Mouse (Mus musculus) liver, adult 2 months (tissue): ENCODE data around the gene Mindy1. TPM values are rescaled to one million over a fixed set of nuclear protein-coding genes. Genes with fewer than 3 reads are reported as not detected.

ENCODE experiments used
- DNase-seq: peaks from one replicate; pipeline ENCODE4 v3.0.0-alpha.2; 2011; ENCODE audit warnings: low read depth, low spot score; ENCODE audit errors: extremely low read depth
- H3K27ac ChIP-seq: fragments of 200-500 bp; replicated peaks from 2 replicates; pipeline ENCODE4 v1.5.1; 2012; ENCODE audit warnings: low read depth, mild to moderate bottlenecking, control low read depth, inconsistent platforms, low read length; ENCODE audit not compliant: insufficient read depth
- H3K27me3 ChIP-seq: fragments of 200-500 bp; 2 replicates; pipeline ENCODE4 v1.6.1; 2012; ENCODE audit warnings: mild to moderate bottlenecking, moderate library complexity, low read length, inconsistent platforms; ENCODE audit not compliant: control insufficient read depth, insufficient read depth
- H3K36me3 ChIP-seq: fragments of 200-500 bp; 2 replicates; pipeline ENCODE4 v1.6.1; 2012; ENCODE audit warnings: low read length, inconsistent platforms; ENCODE audit not compliant: control insufficient read depth, insufficient read depth
- H3K4me1 ChIP-seq: fragments of 200-500 bp; 2 replicates; pipeline ENCODE4 v1.6.1; 2011; ENCODE audit warnings: low read length; ENCODE audit not compliant: control insufficient read depth, insufficient read depth
- H3K4me3 ChIP-seq: fragments of 200-500 bp; 2 replicates; pipeline ENCODE4 v1.5.1; 2011; ENCODE audit warnings: low read depth, mild to moderate bottlenecking, control low read depth, low read length, moderate library complexity; ENCODE audit not compliant: insufficient read depth
- H3K79me2 ChIP-seq: fragments of 200-500 bp; 2 replicates; pipeline ENCODE4 v1.6.1; 2012; ENCODE audit warnings: inconsistent platforms, mild to moderate bottlenecking, low read length, moderate library complexity; ENCODE audit not compliant: control insufficient read depth, insufficient read depth
- H3K9ac ChIP-seq: fragments of 200-500 bp; 2 replicates; pipeline ENCODE4 v1.6.1; 2012; ENCODE audit warnings: low read depth, mild to moderate bottlenecking, control low read depth, inconsistent platforms, low read length
- CTCF ChIP-seq: fragments of 200-500 bp; IDR thresholded peaks from 2 replicates; pipeline ENCODE4 v1.5.1; 2011; ENCODE audit warnings: low read depth, low read length, control low read depth
- POLR2A ChIP-seq: fragments of 200-500 bp; IDR thresholded peaks from 2 replicates; pipeline ENCODE4 v1.6.1; 2011; ENCODE audit warnings: low read length, control low read depth; ENCODE audit not compliant: insufficient read depth; ENCODE audit errors: extremely low read depth
- WGBS: fragments of 180-500 bp; shearing (Covaris S2); methylation state at CpG from one replicate; pipeline ENCODE4 v1.1.7; 2018; 5-methylcytosine and 5-hydroxymethylcytosine counted together
- polyA plus RNA-seq: library from polyadenylated mRNA; depleted of rRNA; stranded (reverse); fragments of >200 nt; gene quantifications from 2 replicates; pipeline ENCODE4 v1.2.3, GENCODE M21; 2012; rRNA removed
- total RNA-seq: library from RNA; depleted of rRNA; stranded (reverse); fragments of >200 nt; gene quantifications from 2 replicates; pipeline ENCODE4 v1.2.3, GENCODE M21; 2014; rRNA removed

Gene Mindy1
- total RNA-seq, result 56.6 and 63.6 TPM in 2 replicates
- polyA plus RNA-seq, result 122 and 137 TPM in 2 replicates

GRCm38 (mm10) chr3:95281216-95282126 is at the start of gene Mindy1, which contains the start of gene Prune1:
Gene Mindy1 (plus strand): TSS chr3:95281345.
Gene Prune1 (minus strand): TSS chr3:95282076.
- TF ChIP-seq CTCF (no peak), POLR2A (0 out of 2 replicates have a peak, but pooled peaks have one; percentile 33)
- H3K27ac ChIP-seq, result peak within 1 kb of the TSS; percentile 97
- no peaks in the 10 kb centered on the region for H3K36me3 ChIP-seq
- peaks cover 32% of the 10 kb centered on the region for H3K4me1 ChIP-seq
- peak within 1 kb of the TSS; percentile 92 for H3K4me3 ChIP-seq
- peak within 1 kb of the TSS; percentile 92 for H3K9ac ChIP-seq
- WGBS, result under 1% methylated on average over 53 of the region's 53 CpGs
- peaks cover 23% of the 10 kb centered on the region; the same call in 1 of the 2 replicates for H3K79me2 ChIP-seq
- peak; percentile 97 for DNase-seq
- no peaks in the 10 kb centered on the region for H3K27me3 ChIP-seq

DNA sequence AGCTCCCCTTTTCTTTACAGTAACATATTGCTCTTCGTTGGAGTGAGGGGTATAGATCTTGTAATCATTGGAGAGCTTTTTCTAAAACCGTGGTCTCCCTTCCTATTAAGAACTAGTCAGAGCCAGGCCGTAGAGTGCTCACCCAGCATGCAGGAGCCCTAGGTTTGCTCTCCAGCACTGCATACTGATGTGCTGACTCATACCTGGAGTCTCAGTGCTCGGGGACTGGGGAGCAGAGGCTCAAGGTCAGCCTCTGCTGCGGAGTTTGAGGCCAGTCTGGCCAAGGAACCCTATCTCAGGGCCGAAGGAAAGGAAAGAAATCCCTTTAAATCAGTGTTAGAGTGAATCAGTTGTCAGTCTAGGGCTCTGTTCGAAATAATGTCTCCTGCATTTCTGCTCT is 48.4 kb upstream of the Mindy1 start:
- Histone ChIP-seq H3K4me1 (peaks cover 3% of the 10 kb centered on the region), H3K27ac (no peak overlapping the region), H3K79me2 (peaks cover 9% of the 10 kb centered on the region; the same call in 1 of the 2 replicates), H3K27me3 (no peaks in the 10 kb centered on the region), H3K9ac (no peak overlapping the region), H3K4me3 (no peak overlapping the region), H3K36me3 (peaks cover 12% of the 10 kb centered on the region; the same call in 1 of the 2 replicates)
- no peak for TF ChIP-seq POLR2A
- no peak for TF ChIP-seq CTCF
- no peak for DNase-seq
- 78% methylated on average over 7 of the region's 7 CpGs for WGBS

- Histone ChIP-seq H3K9ac (no peak overlapping the region), H3K79me2 (peaks cover 9% of the 10 kb centered on the region; the same call in 1 of the 2 replicates), H3K27ac (no peak overlapping the region), H3K36me3 (peaks cover 12% of the 10 kb centered on the region; the same call in 1 of the 2 replicates), H3K4me3 (no peak overlapping the region), H3K4me1 (no peaks in the 10 kb centered on the region; the same call in 1 of the 2 replicates), H3K27me3 (no peaks in the 10 kb centered on the region)
- no peak for TF ChIP-seq CTCF
- TF ChIP-seq POLR2A, result no peak
- DNase-seq, result no peak
- WGBS, result 96% methylated on average over 16 of the region's 16 CpGs
Observed at GRCm38 (mm10) chr3:95233303-95233980, 47.7 kb upstream of the Mindy1 start.

- no peak overlapping the region for H3K4me3 ChIP-seq
- 93% methylated on average over 23 of the region's 23 CpGs for WGBS
- no peaks in the 10 kb centered on the region for H3K27me3 ChIP-seq
- 0 out of 2 replicates have a peak, but pooled peaks cover 3% of the 10 kb centered on the region for H3K79me2 ChIP-seq
- H3K9ac ChIP-seq, result no peak overlapping the region
- no peak for TF ChIP-seq POLR2A
- no peak for TF ChIP-seq CTCF
- no peak for DNase-seq
- H3K36me3 ChIP-seq, result peaks cover 12% of the 10 kb centered on the region; the same call in 1 of the 2 replicates
- H3K27ac ChIP-seq, result no peak overlapping the region
- H3K4me1 ChIP-seq, result no peaks in the 10 kb centered on the region
Observed at GRCm38 (mm10) chr3:95235386-95236301, 45.5 kb upstream of the Mindy1 start.

- H3K27ac ChIP-seq, result no peak overlapping the region
- no peak overlapping the region for H3K4me3 ChIP-seq
- no peak for TF ChIP-seq POLR2A
- TF ChIP-seq CTCF, result no peak
- H3K4me1 ChIP-seq, result no peaks in the 10 kb centered on the region
- WGBS, result 63% methylated on average over 8 of the region's 8 CpGs
- DNase-seq, result no peak
- no peak overlapping the region for H3K9ac ChIP-seq
- no peaks in the 10 kb centered on the region for H3K79me2 ChIP-seq
- H3K36me3 ChIP-seq, result peaks cover 9% of the 10 kb centered on the region; the same call in 1 of the 2 replicates
- H3K27me3 ChIP-seq, result no peaks in the 10 kb centered on the region
Observed at GRCm38 (mm10) chr3:95237541-95238099, 43.5 kb upstream of the Mindy1 start.
